ENCODE assay signal across 8 mouse cellular contexts in genomic region chr17:78735731-78736472, GRCm38 (mm10). TPM values are rescaled to one million over a fixed set of nuclear protein-coding genes. Genes with fewer than 3 reads are reported as not detected.
DNase-seq lines count a peak whose midpoint lies in the region; ATAC-seq lines count a peak whose summit lies in the region.

No protein-coding gene starts in this region.

- peaks cover 14% of the 10 kb centered on the region for H3K4me1 ChIP-seq in limb, embryonic 13.5 days
- H3K4me1 ChIP-seq in midbrain, embryonic 16.5 days (ENCODE audit: control insufficient read depth, insufficient read depth, low read length): peaks cover 24% of the 10 kb centered on the region

- no peaks in the 10 kb centered on the region for H3K27me3 ChIP-seq in limb, embryonic 13.5 days
- H3K27me3 ChIP-seq in midbrain, embryonic 16.5 days (ENCODE audit: control insufficient read depth, insufficient read depth, low read depth, low read length): no peaks in the 10 kb centered on the region

- peak overlapping the region; percentile 96 for H3K9ac ChIP-seq in limb, embryonic 13.5 days
- H3K9ac ChIP-seq in midbrain, embryonic 16.5 days (ENCODE audit: low read depth, low read length): peak overlapping the region; percentile 96

- intact Hi-C loops in heart, postnatal 10 days (cut with DNase I): loop anchor here (5.0 kb wide), 1 partner anchor 54 kb away; no protein-coding TSS in a partner anchor

- H3K9me3 ChIP-seq in limb, embryonic 13.5 days: no peaks in the 10 kb centered on the region
- H3K9me3 ChIP-seq in midbrain, embryonic 16.5 days (replicated peaks; ENCODE audit: control insufficient read depth, low read length, poor library complexity, severe bottlenecking): no peaks in the 10 kb centered on the region

- H3K4me2 ChIP-seq in limb, embryonic 13.5 days (replicated peaks): peak overlapping the region; percentile 69
- H3K4me2 ChIP-seq in midbrain, embryonic 16.5 days (ENCODE audit: low read length): peak overlapping the region; percentile 83

- H3K36me3 ChIP-seq in limb, embryonic 13.5 days: no peaks in the 10 kb centered on the region
- H3K36me3 ChIP-seq in midbrain, embryonic 16.5 days (ENCODE audit: control insufficient read depth, insufficient read depth, low read length): no peaks in the 10 kb centered on the region

- WGBS in limb, embryonic 13.5 days: under 1% methylated on average over 36 of the region's 39 CpGs
- WGBS in midbrain, embryonic 16.5 days: 2% methylated on average over 27 of the region's 39 CpGs

- H3K27ac ChIP-seq in limb, embryonic 13.5 days: peak overlapping the region; percentile 91
- peak overlapping the region; percentile 85 for H3K27ac ChIP-seq in midbrain, embryonic 16.5 days (ENCODE audit: low read length)

- ATAC-seq in limb, embryonic 13.5 days (ENCODE audit: low FRiP score, low read depth): peak; percentile 86
- ATAC-seq in midbrain, embryonic 16.5 days: no peak; the same call in 1 of the 2 replicates

- H3K4me3 ChIP-seq in limb, embryonic 13.5 days: peak overlapping the region; percentile 92
- peak overlapping the region; percentile 93 for H3K4me3 ChIP-seq in midbrain, embryonic 16.5 days (ENCODE audit: low read depth, low read length)

- DNase-seq in right cerebral cortex, postnatal 10 days (ENCODE audit: low spot score in 2 of 2): peak; percentile 38 to 54
- no peak for DNase-seq in right cerebral cortex, postnatal 36 days (ENCODE audit: low spot score in 2 of 2)
- DNase-seq in ZHBTc4 (ENCODE audit: low read depth, low spot score): peak; percentile 67
- peak; percentile 69 for DNase-seq in embryo, embryonic 10.5 days (ENCODE audit: low spot score)
- peak; percentile 31 to 61 for DNase-seq in heart, postnatal 10 days
- DNase-seq in urinary bladder, adult 18-20 months (ENCODE audit: low spot score in 2 of 2): no peak

RNA-seq across cellular contexts. Expression of gene Strn, which starts 1.1 kb away (rescaled TPM):
- total RNA-seq in heart, postnatal 10 days (2021): 10 to 100 TPM; 40.1 to 42.4 TPM
- 4.7 and 5.2 TPM in 2 replicates for polyA plus RNA-seq in limb, embryonic 13.5 days (2015; fragmentation: Nextera tagmentation; extraction: Ambion mirVana)
- polyA plus RNA-seq in midbrain, embryonic 16.5 days (2015; fragmentation: Nextera tagmentation; extraction: Ambion mirVana): 5.9 and 6.3 TPM in 2 replicates

Comparison
In these comparisons a context has a peak if more than half of its experiments do, and no peak if none do; other contexts are left out.
1. DNase-seq: peak in right cerebral cortex, postnatal 10 days (2 of 2), ZHBTc4 (single experiment), embryo, embryonic 10.5 days (single experiment) and heart, postnatal 10 days (2 of 2); none in right cerebral cortex, postnatal 36 days (0 of 2) and urinary bladder, adult 18-20 months (0 of 2).